Mouse (Mus musculus) cerebellum, adult (tissue): ENCODE data around the gene Nudt22.

Source experiments
- ATAC-seq: cut with Nextera tagmentation; 2 replicates; pipeline ENCODE4 v1.9.2; 2017; ENCODE audit warnings: mild to moderate bottlenecking, moderate library complexity, mixed read lengths; ENCODE audit not compliant: insufficient number of reproducible peaks, low FRiP score, low TSS enrichment

Nudt22 gene

DNA sequence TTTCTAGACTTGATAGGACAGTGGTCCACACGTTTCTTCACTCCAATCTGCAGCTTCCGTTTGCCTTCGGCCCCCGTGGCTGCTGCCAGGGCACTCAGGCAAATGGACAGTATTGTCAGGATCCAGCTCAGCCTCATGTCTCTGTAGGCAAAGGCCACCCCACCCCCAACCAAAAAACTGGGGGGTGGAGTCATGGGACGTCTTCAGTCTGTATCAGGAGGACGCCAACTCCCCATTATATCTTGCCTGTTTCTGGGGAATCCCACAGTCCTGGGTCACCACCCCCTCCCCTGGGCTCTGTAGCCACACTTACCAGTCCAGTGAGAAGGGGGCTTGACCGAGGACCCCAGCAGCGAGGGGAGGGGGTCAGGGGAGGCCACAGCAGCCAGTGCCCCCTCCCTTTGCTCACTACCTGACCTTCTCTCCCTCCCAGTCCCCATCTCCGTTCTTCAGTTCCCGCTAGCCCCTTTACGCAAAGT lies 16.9 kb downstream of the Nudt22 start:
- ATAC-seq: no peak

DNA sequence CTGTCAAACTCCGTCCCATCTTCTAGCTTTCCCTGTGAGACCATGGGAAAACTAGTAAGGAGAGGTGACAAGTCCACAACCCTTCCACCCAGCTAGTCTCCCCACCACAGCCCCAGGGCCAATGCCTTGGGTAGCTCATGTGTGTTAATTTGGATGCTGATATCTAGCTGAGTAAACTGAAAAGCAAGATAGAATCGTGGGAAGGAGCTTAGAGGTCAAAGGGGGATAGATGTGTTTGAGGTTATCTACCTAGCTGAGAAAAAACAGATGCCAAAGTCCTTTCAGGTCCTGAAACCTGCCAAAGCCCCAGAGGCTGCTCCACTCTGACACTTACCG lies 17.3 kb downstream of the Nudt22 start:
- ATAC-seq: no peak

- no peak for ATAC-seq
These were observed 17.9 kb downstream of the Nudt22 start for GRCm38 (mm10) chr19:6977759-6978638.

DNA sequence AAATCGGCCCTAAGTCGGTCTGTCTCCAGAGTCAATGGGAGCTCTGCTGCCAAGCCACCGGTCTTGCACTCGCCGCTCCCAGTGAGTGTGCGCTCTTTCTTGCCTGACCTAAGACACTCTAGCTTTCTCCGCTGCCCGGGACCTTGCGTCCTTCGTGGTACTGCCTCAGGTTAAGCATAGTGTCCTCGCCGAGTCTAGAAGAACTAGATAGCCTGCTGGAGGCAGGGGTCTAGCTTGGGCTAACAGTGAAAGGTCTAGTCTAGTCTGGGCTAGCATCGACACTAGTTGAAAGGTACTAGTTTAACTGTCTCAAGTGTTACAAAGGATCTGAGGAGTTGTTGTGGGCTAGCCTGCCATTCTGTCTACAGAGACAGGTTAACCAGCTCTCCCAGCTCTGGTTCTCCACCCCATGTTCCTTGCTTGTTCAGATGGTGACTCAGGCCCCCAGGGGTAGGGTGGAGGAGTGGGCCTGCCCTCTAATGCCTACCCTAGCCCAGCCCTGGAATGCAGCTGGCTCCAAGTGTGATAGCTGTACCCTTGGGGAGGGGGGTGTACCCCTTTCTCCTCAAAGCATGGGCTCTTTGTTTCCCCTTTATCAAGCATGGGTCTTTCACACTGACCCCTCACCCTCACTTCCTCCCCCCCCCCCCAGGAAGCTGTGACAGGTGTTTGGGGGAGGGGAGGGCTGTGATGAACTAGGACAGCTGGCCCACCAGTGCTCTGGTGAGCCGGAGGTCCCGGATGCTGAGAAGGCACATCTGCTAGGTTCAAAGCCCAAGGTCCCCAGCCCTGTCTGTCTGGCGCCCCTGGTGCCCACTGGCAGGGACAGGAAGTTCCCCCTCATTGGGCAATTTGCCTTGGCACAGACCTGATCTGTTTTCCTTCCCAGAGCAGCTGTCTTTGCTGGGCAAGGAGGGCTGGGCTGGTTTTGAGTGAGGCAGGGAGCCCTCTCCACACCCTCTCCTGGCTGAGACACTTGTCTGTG lies 20.1 kb downstream of the Nudt22 start, which contains the start of gene Plcb3:
Plcb3 (minus strand) TSS at position 934 of the 985 bp plus-strand sequence.
- no peak for ATAC-seq

DNA sequence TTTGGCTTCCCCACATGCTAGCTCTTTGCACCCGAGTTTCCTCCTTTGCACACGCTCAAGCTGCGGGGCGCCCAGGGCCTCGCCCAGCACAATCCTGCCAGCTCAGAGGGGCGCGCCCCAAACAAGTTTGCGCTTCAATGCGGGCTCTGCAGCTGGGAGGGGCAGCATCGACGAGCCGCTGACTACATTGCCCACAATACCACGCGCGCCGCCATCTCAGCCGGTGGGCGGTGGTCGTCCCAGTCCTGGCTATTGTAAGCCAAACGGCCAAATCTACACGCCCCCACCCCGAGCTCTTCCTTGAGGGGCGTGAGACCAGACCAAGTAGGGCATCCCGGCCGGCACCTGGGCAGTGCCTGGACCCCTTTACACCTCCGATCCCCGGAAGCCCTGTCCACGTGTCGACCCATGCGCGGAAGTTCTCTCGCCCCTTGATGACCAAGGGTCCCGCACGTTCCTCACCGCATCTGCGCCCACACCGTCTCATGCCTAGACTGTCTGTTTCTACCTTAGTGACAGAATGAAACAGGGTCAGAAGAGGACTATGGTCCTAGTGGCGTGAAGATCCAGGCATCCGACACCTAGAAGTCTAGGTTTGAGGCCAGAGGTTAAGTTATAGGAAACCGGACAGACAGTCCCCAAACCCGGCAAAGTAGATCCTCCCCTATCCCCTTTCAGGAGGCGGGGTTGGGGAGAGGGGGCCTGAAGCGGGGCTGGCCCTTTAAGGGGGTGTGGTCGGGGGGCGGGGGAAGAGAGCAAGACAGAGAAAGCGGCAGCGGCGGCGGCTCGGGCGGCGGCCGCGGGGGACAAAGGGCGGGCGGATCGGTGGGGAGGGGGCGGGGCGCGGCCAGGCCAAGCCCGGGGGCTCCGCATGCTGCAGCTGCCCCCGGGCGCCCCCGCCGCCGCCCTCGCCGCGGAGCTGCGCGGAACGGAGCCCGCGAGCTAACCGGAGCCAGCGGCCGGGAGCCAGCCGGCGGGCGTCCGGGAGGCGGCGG lies 21.4 kb downstream of the Nudt22 start, which contains the start of gene Ppp1r14b:
Ppp1r14b (plus strand) TSS at position 758 of the 995 bp plus-strand sequence.
- ATAC-seq: no peak

- no peak for ATAC-seq
These were observed 22.2 kb downstream of the Nudt22 start for GRCm38 (mm10) chr19:6973581-6974190.

GRCm38 (mm10) chr19:6972247-6972917 lies 23.5 kb downstream of the Nudt22 start:
- no peak for ATAC-seq

DNA sequence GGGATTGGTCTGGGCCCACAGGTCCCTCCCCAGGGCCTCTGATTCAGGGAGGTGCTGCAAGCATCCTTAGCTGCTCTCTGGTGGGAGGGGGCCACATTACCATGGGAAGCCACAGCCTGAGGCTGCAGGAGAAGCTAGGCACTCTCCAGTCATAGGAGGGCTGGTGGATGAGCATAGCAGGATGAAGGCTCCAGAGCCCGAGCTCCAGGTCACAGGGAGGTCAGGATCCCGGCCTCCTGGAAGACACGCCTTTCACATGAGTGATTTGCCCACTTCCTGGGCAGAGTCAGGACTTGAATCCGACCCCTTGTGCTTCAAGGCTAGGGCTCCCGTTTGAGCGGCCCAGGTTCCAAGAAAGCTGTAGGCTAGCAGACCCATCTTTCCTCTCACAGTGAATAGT lies 24.3 kb downstream of the Nudt22 start:
- no peak for ATAC-seq

GRCm38 (mm10) chr19:6970460-6971085 lies 25.3 kb downstream of the Nudt22 start:
- ATAC-seq: no peak

DNA sequence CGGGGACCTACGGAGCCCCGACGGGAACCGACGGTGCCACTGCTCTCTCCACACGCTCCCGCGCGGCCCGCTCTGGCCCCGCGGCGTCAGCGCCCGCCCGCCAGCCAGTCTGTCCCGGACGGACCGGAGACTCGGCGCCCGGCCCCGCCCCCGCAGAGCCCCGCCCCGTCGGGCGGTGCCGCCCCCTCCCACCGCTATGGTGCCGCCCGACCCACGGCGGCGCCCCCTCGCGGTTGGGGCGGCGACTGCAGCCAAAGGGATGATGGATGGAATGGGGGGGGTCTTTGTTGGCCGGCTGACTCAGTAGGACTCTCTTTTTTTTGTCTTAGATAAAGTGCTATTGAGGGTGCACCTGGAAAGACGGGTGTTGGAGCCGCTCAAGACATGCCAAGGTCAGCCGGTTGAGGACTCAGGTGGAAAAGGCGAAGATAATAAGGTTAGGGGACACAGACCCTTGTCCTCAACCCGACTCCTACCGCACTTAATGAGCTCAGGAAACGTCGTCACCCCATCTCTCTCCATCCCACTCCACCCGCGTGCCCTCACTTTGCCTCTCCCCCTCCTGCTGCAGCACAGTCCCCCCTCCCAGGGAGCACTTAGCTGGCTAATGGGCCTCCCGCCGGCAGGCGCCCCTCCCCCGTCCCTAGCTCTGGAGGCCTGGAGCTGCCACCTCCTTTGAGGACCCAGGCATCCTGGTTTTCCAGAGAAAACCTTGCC lies 26.1 kb downstream of the Nudt22 start:
- ATAC-seq: no peak

DNA sequence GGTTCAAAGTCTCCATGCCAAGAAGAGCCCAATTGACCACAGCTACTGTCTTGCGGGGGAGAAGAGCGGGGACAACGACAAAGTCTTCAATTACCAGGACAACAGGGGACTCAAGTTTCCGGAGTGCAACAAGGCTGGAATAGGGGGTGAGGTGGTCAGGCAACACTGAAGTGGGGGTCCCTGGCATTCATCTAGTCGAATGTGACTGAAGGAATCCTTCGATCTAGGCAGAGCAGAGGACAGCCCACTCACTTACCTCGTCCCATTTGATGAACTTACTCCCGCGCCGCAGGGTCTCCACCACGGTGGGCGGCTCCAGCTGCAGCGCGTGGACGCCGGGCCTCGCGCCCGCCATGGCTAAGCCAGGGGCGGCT lies 26.6 kb downstream of the Nudt22 start:
- ATAC-seq: no peak

- ATAC-seq: no peak
These were observed 27.2 kb downstream of the Nudt22 start for GRCm38 (mm10) chr19:6968491-6969271.

DNA sequence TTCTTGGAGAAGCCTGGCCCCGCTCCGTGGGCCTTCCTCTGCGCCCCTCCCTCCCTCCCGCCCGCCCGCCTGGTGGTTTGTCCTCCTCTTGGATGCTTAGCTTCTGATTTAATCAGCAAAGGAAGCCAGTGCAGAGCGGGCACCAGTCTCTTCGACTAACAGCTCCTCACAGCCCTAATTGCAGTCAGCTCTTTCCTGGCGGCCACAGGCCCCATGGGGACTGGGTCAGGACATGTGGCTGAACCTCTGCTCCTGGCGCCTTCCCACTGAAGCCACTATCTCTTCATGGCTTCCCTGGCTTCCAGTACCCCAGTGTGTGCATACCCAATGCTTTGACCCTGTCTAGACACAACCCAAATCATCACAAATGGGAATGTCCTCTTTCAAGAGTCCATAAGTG lies 39.5 kb downstream of the Nudt22 start:
- ATAC-seq: no peak

DNA sequence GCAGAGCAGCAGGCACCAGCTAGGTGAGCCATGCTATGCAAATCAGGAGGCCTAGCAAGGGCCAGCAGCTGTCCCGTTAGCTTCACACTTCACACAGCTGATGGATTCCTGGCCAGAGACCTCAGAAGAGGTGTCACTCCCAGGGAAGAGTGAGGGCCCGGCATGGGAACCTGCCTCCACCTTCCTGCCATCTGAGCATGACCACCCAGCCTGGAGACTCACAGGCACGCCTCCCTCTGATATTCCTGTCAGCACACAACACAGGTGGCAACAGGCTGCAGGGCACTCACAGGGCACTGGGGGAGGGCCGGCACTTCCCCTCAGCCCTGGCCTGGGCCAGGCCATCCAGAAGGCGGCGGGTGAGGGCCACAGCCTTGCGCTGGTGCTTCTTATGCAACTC lies 40.5 kb downstream of the Nudt22 start:
- ATAC-seq: no peak

GRCm38 (mm10) chr19:6954046-6954445 lies 41.9 kb downstream of the Nudt22 start:
- no peak for ATAC-seq

GRCm38 (mm10) chr19:6952712-6953037 lies 43.2 kb downstream of the Nudt22 start:
- no peak for ATAC-seq
